Mouse (Mus musculus) megakaryocyte, embryonic 14.5 days (primary cell): ENCODE measurements around the gene Smim14. TPM values are rescaled to one million over a fixed set of nuclear protein-coding genes. Genes with fewer than 3 reads are reported as not detected.

ENCODE experiments used
- H3K27me3 ChIP-seq: replicated peaks from 2 replicates; pipeline ENCODE3; 2012; ENCODE audit warnings: inconsistent platforms
- H3K36me3 ChIP-seq: replicated peaks from 2 replicates; pipeline ENCODE3; 2012; ENCODE audit warnings: low read length, inconsistent platforms, mixed read lengths
- H3K4me1 ChIP-seq: 2 replicates; pipeline ENCODE4 v1.6.1; 2012; ENCODE audit warnings: inconsistent platforms
- H3K4me3 ChIP-seq: replicated peaks from 2 replicates; pipeline ENCODE3; 2012; ENCODE audit warnings: moderate library complexity, mild to moderate bottlenecking, inconsistent platforms
- H3K9me3 ChIP-seq: 2 replicates; pipeline ENCODE4 v1.6.1; 2012; ENCODE audit warnings: inconsistent platforms
- FLI1 ChIP-seq: IDR thresholded peaks from 2 replicates; pipeline ENCODE4 v1.6.1; 2012; ENCODE audit warnings: low read length, inconsistent platforms, mixed read lengths
- GATA1 ChIP-seq: IDR thresholded peaks from 3 replicates; pipeline ENCODE4 v1.6.1; 2012; ENCODE audit warnings: mixed read lengths, low read length, inconsistent platforms, borderline replicate concordance
- polyA plus RNA-seq: library from polyadenylated mRNA; stranded (reverse); fragments of >175 nt; gene quantifications from 2 replicates; pipeline ENCODE4 v1.2.3, GENCODE M21; 2012; ENCODE audit warnings: low replicate concordance; ENCODE audit not compliant: insufficient read depth

Gene Smim14
- polyA plus RNA-seq, 1 experiment, result 60.5 TPM

DNA sequence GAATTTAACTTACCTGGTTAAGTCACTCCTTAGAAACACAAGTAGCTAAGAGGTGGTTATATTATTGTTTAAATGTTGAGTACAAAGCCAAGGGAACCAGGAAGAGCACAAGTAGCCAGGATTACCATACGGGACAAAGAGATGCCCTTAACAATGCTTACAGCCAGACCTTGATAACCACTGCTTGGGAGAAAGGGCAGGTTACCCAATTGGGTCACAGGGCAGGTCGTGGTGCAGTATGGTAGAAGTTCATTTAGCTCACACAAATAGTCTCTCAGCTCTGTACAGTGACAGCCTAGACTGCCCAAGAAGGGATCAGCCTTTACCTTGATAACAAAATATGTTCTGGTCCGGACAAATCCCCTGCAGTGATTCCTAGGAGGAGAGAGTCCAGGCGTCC, 88.0 kb downstream of the Smim14 start:
- Histone ChIP-seq H3K36me3 (peaks cover 91% of the 10 kb centered on the region), H3K4me1 (peaks cover 16% of the 10 kb centered on the region), H3K27me3 (no peaks in the 10 kb centered on the region), H3K4me3 (no peak overlapping the region), H3K9me3 (no peaks in the 10 kb centered on the region)
- TF ChIP-seq FLI1 (no peak), GATA1 (no peak)

DNA sequence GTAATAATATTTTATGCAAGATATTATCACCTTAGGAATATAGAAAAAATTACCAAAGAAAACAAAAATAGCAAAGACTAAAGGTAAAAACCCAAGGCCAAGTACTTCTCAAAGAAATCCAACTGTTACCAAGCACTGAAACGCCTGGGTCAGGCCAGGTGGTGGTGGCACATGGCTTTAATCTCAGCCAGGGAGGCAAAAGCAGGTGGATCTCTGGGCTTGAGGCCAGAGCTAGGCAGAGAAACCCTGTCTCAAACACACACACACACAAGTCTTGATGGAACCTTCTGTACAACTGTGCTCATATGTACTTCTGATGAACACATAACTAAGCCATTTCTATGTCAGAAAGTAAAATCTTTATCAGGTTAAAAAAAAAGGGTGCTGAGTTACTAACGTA, 89.2 kb downstream of the Smim14 start:
- no peak for TF ChIP-seq GATA1
- no peak for TF ChIP-seq FLI1
- Histone ChIP-seq H3K4me1 (peaks cover 16% of the 10 kb centered on the region), H3K9me3 (no peaks in the 10 kb centered on the region), H3K4me3 (no peak overlapping the region), H3K27me3 (no peaks in the 10 kb centered on the region), H3K36me3 (peaks cover 87% of the 10 kb centered on the region)

- H3K27me3 ChIP-seq, result no peaks in the 10 kb centered on the region
- H3K4me1 ChIP-seq, result peaks cover 16% of the 10 kb centered on the region
- H3K9me3 ChIP-seq, result no peaks in the 10 kb centered on the region
- peaks cover 84% of the 10 kb centered on the region for H3K36me3 ChIP-seq
- TF ChIP-seq FLI1 (no peak), GATA1 (no peak)
- H3K4me3 ChIP-seq, result no peak overlapping the region
These were observed 90.2 kb downstream of the Smim14 start for GRCm38 (mm10) chr5:65446756-65447155.

GRCm38 (mm10) chr5:65444981-65445380, 92.0 kb downstream of the Smim14 start:
- no peaks in the 10 kb centered on the region for H3K27me3 ChIP-seq
- no peak overlapping the region for H3K4me3 ChIP-seq
- TF ChIP-seq GATA1 (no peak), FLI1 (no peak)
- no peaks in the 10 kb centered on the region for H3K9me3 ChIP-seq
- peaks cover 67% of the 10 kb centered on the region for H3K36me3 ChIP-seq
- peaks cover 19% of the 10 kb centered on the region for H3K4me1 ChIP-seq

GRCm38 (mm10) chr5:65438041-65438440, 98.9 kb downstream of the Smim14 start:
- no peak overlapping the region for H3K4me3 ChIP-seq
- no peak for TF ChIP-seq GATA1
- TF ChIP-seq FLI1, result no peak
- peaks cover 39% of the 10 kb centered on the region for H3K4me1 ChIP-seq
- no peaks in the 10 kb centered on the region for H3K27me3 ChIP-seq
- no peaks in the 10 kb centered on the region for H3K9me3 ChIP-seq
- H3K36me3 ChIP-seq, result peaks cover 8% of the 10 kb centered on the region

DNA sequence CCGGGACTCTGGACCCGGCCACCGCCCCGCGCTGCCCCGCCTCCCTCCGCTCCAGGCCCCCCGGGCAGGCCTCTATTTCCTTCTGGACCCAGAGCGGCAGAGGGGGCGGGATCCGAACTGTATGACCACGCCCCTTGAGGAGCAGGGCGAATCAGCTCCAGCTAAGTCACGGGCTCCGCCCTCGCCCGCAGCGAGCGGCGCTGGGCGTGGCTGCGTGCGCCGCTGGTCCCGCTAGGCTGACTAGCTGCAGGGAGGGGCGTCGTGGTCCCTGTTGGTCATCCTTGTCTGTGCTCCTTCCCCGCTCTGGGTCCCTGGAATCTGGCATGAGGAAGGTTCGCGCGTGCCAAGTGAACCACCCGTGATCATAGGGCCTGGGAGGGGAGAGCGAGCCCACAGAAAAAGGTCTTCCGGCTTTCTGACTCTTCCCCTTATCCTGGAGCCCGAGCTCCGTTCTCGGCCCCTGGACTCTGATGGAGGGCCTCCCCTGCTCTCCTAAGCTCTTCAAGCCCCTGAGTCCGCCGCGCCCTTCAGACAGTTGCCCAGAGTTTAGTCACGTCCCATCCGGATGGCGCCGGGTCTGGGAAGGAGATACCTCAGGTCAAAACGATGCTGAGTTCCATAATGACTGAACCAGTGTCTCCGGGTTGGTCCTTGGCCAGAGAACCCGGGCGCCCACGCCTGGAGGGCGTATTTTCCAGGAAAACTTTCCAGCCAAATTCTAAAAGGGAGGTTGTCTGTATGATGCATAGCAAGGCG, 101.0 kb downstream of the Smim14 start, which contains the start of gene Ugdh:
Gene Ugdh (minus strand): TSS at position 144 of the 756 bp plus-strand sequence.
- Histone ChIP-seq H3K4me1 (peaks cover 39% of the 10 kb centered on the region), H3K27me3 (no peaks in the 10 kb centered on the region), H3K9me3 (no peaks in the 10 kb centered on the region), H3K4me3 (peak within 1 kb of the TSS; percentile 98), H3K36me3 (no peaks in the 10 kb centered on the region)
- TF ChIP-seq FLI1 (no peak), GATA1 (no peak)

GRCm38 (mm10) chr5:65435363-65435805, 101.6 kb downstream of the Smim14 start:
- TF ChIP-seq FLI1 (no peak), GATA1 (no peak)
- H3K36me3 ChIP-seq, result no peaks in the 10 kb centered on the region

DNA sequence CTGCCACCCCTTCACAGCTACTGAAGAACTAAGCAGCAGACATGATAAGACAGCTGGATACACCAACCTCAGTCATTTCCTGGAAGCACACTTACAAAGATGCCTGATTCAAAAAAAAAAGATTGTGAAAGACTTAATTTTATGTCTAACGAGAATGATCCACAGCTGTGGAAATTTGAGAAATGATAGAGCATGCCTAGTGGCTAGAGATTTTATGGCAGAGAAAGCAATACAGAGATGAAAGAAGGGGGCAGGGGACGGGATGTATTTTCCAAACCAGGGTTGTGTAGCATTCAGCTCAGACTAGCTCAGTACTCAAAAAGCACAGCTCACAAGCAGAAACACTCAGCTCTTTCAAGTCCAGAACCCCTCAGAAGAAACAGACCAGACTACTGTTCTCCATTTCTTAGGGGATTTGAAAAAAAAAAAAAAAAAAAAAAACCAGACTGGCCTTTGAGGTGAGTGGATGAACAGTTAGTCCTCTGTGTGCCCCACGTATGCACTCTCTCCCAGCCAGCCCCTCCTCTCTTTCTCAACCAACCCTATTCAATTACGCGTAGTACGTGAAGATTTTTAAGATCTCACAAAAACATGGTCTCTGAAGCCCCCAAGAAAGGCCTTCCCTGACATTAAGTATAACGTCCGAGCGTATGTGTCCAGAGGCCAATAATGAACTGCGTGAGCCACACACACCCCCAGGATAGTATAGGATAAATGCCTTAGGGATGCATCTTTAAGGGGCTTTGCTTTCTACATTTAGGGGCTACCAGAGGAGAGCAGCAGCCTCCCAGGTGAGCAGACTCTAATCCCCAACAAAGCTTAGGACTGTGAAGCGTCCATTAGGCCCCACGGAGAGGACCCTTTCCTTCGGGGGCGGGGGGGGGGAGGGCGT, 102.3 kb downstream of the Smim14 start:
- Histone ChIP-seq H3K4me3 (peak overlapping the region; percentile 98), H3K27me3 (no peaks in the 10 kb centered on the region), H3K9me3 (no peaks in the 10 kb centered on the region), H3K36me3 (no peaks in the 10 kb centered on the region), H3K4me1 (peaks cover 36% of the 10 kb centered on the region)
- TF ChIP-seq GATA1 (no peak), FLI1 (no peak)

More at GRCm38 (mm10) chr5:65435363-65435805, 101.6 kb downstream of the Smim14 start:
- Histone ChIP-seq H3K27me3 (no peaks in the 10 kb centered on the region), H3K4me3 (peak overlapping the region; percentile 98), H3K4me1 (peaks cover 37% of the 10 kb centered on the region), H3K9me3 (no peaks in the 10 kb centered on the region)

GRCm38 (mm10) chr5:65429441-65429840, 107.5 kb downstream of the Smim14 start:
- Histone ChIP-seq H3K36me3 (peaks cover 8% of the 10 kb centered on the region), H3K4me1 (peaks cover 11% of the 10 kb centered on the region), H3K27me3 (no peaks in the 10 kb centered on the region), H3K4me3 (no peak overlapping the region), H3K9me3 (no peaks in the 10 kb centered on the region)
- TF ChIP-seq GATA1, result no peak
- no peak for TF ChIP-seq FLI1
